Mouse (Mus musculus) mesoderm, embryonic 11.5 days (tissue): Measurements from ENCODE around the gene 1700022I11Rik.

Experiments
- DNase-seq: peaks from one replicate; pipeline ENCODE4 v3.0.0-alpha.2; 2012; ENCODE audit warnings: low read depth, low spot score

1700022I11Rik gene

DNA sequence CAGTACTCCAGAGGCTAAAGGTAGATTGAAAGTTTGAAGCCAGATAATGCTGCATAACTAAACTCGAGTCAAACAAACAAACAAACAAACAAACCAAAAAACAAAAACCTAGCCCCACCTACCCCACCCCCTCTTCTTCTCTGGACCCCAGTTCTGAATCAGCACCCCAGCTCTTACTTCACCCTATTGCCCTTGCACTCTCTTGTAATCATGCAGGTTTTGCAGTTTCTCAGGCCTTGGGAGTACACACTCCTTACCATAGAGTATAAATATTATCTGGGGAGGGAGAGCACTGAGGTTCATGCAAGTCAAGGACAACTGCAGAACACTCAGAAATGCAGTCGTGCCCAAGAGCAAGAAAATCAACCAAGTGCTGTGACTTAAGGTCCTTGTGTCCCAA lies 31.9 kb downstream of the 1700022I11Rik start:
- no peak for DNase-seq

DNA sequence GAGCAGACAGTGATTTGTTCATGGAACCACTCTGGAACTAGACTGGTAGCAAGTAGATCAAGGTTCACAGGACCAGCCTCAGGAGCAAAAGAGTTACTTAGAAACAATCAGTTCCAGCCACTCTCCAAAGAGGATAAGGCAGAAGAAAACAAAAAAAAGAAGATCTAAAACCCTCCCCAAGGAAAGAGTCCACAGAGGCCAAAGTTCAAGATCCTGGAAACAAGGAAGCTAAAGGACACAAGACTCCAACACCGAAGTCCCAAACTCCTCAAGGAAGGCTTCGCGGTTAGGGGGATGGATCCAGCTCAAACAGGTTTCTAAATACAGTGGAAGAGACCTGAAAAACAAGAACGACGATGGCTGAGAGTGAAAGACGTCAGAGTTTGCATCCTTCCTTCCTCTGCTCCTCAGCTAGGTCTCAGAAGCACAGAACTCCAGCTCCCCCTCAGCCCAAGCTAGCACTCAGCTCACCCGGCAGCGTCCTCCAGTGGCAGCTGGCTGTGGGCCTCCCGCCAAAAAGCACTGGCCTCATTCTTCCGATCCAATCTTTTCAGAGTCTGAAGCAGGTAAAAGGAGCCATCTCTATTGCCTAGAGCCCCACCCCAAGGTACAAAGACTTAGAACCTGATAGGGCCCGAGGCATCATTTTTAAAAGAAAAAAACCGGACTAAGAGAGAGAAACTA lies 33.5 kb downstream of the 1700022I11Rik start:
- no peak for DNase-seq

DNA sequence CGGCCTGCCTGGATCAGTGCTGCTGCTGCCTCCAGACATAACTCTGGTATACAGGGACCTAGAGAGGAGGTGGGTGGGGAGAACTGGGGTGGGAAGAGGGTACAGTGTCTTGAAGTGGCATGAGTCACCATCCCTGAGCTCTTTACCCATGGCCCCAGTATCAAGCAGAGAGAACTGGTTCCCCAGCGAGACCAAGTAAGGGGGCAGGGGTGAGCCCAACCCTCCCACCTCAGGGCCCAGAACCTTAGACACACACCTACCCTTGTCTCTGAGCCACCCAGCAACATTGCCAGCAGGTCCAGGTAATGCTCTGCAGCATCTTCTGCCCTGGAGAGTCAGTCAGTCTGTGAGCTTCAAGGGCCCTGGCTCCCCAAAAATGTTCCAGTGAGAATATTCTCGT lies 35.5 kb downstream of the 1700022I11Rik start:
- no peak for DNase-seq

DNA sequence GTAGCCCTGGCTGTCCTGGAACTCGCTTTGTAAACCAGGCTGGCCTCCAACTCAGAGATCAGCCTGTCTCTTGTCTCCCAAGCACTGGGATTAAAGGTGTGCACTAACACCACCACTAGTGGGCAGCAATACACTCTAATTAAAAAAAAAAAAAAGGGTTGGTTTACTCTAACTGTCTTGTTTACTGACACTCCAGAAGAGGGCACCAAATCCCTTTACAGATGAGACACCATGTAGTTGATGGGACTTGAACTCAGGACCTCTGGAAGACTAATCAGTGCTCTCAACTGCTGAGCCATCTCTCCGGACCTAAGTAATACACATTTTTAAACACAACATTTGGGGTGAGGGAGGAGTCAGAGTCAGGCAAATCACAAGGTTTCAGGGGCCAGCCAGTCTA lies 36.4 kb downstream of the 1700022I11Rik start:
- DNase-seq: peak; percentile 56

DNA sequence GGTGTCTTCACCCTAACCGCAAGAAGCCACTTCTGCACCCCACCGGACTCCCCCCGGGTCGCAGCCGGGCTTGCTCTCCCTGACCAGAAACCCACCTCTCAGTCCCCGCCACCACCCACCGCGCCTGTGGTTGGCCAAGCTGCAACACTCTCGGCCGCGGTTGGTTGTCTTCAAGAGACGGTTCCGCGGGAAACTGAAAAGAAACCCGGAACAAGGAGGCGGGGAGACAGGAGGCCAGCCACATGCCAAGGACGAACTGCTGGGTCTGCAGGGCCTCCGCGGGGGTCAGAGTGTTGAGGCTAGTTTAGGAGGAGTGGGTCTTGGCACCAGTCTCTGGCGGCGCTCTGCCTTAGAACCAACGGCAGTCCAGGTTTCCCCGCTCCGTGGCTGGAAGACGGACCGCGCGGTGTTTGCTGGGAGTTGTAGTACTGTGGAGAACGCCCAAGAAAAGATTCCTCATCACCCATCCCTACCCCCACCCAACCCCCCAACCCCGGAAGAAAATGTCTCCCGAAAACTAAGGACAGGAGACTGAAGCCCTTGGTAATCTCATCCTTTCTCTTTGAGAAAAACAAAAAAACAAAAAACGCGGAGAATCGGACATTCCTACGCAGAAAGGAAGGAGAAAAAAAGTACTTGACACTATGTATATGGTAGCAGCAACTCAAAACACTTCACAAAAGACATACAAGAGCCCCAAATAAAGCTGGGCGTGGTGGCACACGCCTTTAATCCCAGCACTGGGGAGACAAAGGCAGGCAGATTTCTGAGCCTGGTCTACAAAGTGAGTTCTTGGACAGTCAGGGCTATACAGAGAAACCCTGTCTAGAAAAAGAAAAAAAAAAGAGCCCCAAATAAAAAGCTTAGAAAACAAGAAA lies 41.0 kb downstream of the 1700022I11Rik start, which contains the start of gene Fancg:
Gene Fancg, minus strand, starts transcription at position 346 of the 878 bp plus-strand sequence.
- peak; percentile 85 for DNase-seq

DNA sequence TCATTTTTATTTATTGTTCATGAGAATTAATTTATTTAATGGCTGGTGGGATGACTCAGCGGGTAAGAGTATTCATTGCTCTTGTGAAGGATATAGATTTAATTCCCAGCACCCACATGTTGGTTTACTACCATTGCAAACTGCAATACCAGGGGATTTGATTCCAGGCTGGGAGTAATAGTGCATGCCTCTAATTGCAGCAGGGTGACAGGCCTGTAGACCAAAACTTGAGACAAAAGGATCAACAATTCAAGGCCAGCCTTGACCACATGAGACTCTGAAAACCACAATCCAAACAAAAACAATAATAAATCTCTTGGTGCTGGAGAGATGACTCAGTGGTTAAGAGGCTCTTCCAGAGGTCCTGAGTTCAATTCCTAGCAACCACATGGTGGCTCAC lies 42.7 kb downstream of the 1700022I11Rik start:
- no peak for DNase-seq

DNA sequence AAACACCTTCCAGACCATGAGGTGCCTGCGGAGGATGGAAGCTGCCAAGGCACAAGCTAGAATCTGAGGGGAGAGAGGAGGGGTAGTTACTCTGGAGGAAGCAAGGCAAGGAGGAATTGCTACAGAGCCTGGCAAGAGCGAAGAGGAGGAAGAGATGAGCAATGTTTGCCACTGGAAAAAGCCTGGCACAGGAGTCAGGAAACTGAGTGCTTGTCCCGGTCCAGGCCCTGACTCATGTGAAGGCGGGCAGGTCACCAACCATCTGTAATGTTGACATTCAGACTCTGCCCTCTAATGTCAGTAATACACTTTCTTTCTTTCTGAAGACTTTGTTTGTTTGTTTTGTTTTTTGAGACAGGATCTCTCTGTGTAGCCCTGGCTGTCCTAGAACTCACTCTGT lies 48.8 kb downstream of the 1700022I11Rik start:
- no peak for DNase-seq

DNA sequence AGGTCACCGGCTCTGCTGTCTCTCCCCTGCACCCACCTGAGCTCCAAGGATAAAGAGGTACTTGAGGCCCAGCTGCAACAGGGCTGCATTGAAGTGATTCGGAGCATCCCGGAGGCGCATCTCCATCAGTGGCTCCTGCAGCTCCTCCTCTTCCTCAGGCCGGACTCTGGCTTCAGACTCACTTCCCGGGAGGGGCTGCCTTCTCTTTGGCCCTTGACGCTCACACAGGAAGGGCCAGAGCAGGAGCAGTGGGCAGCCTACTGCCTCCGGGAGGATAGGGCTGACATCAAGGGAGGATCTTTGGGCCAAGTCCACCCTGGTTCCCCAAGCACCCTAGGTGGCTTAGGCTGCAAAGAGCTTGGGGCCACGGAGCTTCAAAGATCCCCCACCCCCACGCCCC lies 49.8 kb downstream of the 1700022I11Rik start:
- DNase-seq: no peak

DNA sequence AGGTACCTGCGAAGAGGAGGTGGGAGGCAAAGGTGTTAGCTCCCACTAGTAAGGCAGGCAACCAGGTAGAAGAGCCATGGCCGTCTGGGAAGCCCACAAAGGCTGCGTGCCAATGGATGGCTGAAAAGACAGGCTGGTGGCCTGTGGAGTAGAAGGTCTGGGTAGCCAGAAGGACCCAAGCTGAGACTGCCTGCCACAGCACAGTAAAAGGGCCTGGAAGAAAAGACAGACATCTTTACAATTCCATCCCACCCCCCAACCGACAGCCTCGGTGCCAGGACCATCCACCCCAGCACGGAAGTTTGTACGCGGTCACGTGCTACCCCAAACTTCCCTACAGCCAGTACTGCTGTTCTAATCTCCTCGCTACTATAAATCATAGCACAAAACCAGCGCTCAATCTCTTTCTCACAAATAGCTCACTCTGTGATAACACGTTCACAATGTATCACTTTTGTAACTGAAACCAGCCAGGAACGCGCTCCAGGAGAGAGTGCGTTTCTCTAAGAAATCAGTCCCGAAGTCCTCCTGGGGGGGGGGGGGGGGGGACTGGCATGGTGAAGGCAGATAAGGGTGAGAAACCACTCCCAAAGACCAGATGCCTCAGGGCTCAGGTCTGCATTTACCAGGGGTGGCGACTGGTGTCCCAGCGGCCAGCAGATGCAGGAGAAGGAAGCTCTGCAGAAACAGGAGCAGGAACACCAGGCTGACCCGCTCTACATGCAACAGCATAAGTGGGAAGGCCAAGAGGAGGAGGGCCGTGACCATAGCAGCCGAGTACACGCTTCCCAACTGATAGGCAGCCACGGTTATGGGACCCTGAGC lies 50.4 kb downstream of the 1700022I11Rik start:
- DNase-seq: no peak

DNA sequence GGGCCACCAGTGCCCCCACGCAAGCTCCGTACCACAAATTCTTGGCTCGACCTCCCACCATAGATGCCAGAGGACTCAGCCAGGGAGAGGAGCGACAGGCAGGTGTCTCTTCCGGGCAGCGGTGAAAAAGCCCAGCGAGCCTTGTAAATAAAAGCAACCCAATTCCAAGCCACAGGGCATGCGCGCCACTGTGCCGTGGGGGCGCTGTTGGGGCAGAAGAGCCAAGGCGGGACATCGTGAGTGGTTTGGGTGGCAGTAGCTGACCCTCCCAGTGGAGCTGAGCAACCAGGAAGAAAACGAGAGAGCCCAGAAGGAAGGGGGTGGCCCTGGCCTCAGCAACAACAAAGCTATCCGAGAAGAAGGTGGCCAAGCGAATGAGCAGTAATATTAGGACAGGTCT lies 51.5 kb downstream of the 1700022I11Rik start:
- DNase-seq: no peak

DNA sequence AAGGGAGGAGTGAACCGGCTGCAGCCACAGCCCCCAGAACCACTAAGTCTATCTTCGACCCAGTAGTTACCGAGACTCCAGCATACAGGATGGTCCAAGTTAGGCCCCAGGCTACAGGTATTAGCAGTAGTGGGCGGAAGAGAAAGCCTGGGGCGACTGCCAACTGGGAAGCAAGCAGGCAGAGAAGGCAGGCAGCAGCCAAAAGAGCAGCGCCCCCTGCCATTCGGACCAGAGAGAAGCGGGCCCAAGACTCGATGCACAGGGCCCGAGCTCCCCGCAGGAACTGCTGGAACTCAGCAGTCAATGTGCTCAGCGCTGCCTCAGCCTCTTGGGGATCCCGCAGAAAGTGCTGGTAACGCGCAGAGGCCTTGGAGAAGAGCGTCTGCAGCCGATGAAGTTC lies 51.9 kb downstream of the 1700022I11Rik start:
- no peak for DNase-seq

DNA sequence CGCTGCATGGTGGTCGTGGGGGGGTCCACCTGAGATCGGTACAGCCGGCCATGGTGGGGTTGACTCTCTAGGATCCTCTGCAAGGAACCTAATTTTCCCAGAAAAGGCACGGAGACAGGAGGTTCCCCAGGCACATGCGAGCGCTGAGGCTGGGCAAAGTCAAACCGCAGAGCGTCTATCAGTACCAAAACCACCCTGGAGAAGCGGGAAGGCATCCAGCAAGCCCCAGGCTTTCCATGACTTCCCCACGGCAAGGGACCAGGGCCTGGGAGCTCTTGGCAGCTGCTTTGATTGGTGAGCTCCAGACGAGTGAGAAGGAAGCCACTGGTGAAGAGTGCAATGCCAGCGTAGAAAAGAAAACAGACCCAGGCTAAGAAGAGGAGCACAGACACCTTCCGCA lies 55.3 kb downstream of the 1700022I11Rik start:
- no peak for DNase-seq

DNA sequence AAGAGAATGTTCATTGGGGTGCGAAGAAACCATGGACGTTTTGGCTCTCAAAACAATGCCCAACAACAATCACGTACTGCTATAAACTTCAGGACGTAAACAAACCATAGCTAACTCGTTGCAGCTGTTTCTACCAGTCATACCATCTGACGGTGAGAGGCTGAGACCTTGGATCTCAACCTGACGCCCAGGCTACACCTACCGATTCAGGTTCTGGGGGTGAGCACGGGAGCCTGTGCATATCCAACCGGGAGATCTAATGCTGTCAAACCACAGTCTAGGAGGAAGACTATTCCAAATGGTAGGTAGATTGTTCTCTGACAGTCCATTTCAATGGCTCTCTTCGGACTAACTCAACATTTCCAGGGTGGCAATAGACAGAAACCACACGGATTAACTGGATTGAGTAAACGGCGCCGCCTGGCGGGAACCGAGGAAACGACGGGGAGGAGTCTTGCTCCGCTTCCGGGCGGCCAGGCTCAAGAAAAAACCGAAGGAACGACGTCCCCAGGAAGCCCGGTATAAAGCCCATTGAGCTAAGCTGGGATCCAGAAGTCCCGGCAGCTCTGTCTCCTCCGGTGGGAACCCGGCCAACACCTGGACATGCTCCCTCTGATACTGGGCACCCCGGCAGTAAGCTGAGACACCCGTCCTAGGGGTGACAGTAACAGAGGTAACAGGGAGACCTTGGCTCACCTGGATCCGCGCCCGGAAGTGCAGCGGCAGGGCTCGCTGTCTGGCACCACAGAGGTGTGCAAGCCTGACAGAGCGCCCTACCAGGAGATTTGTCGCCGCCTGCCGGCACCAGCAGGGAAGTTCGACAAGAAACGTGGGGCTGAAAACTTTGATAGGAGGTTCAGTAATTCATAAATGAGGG lies 55.9 kb downstream of the 1700022I11Rik start, which contains the start of gene Pigo:
Gene Pigo, minus strand, starts transcription at position 736 of the 877 bp plus-strand sequence.
- DNase-seq: peak; percentile 94

DNA sequence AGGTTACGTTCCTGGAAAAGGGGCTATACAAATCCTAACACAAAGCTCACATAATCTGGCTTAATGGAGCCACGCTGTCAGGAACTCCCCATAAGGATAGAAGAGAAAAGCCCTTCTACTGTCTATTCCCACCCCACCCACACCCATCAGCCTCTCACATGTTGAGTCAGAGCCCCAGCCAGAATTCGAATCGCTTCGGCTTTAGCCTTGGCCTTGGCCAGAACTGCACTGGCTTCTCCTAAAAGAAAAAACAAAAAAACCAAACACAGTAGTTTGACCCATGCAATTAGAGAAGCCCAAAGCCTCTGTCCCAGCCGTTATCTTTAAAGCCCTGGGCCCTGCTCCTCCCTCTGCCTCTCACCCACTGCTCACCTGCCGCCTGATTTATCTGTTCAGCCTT lies 59.7 kb downstream of the 1700022I11Rik start:
- no peak for DNase-seq

DNA sequence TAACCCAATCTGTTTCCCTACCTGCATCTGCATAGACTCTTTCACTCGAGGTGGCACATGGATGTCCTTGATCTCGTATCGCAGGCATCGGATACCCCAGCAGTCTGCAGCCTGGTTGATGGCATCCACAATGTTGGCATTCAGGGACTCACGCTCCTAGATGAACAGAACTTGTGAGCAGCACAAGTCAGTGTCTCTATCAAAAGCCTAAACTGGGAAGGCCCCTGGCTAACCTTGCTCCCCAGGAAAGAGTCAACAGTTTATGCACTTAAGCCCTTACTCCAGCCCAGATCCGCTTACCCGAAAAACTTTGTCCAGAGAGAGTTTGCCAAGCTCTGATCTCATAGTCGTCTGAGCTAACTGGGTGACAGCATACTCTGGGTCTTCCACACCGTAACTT lies 60.3 kb downstream of the 1700022I11Rik start:
- no peak for DNase-seq

DNA sequence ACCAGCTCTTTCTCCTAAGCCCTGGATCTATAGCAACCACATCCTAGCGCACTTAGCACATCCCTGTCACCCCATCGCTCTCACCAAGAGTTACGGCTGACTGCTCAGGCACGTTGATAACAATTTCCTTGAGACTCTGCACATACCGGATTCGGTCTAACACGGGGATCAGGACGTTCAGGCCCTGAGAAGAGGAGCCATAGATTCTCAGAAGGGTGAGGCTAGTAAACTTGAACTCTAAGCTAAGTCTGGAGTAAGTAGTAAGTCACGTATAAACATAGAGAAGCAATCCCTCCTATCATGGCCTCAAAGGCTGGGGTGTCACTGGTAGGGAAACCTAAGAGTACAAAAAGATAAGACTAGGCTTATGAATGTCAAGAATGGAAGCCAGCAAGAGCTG lies 60.9 kb downstream of the 1700022I11Rik start:
- no peak for DNase-seq

DNA sequence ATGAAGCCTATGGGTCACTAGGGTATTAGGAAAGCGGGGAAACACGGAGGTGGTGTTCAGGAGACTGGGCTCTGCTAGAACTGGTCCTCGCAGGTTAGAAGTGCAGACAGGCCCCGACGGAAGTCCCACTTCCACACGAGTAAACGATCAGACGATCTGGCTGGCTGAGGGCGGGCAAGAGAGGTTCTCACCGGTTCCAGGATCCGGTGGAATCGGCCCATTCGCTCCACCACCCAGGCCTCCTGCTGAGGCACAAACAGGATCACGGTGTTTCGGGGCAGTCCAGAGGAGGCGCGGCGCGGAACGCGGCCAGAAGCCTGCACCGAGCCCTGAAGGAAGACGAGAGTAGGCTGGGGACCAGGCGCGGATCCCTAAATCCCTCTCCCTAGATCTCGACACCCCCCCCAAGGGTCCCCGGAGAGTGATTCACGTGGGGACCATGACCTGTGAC lies 61.4 kb downstream of the 1700022I11Rik start:
- peak; percentile 36 for DNase-seq

DNA sequence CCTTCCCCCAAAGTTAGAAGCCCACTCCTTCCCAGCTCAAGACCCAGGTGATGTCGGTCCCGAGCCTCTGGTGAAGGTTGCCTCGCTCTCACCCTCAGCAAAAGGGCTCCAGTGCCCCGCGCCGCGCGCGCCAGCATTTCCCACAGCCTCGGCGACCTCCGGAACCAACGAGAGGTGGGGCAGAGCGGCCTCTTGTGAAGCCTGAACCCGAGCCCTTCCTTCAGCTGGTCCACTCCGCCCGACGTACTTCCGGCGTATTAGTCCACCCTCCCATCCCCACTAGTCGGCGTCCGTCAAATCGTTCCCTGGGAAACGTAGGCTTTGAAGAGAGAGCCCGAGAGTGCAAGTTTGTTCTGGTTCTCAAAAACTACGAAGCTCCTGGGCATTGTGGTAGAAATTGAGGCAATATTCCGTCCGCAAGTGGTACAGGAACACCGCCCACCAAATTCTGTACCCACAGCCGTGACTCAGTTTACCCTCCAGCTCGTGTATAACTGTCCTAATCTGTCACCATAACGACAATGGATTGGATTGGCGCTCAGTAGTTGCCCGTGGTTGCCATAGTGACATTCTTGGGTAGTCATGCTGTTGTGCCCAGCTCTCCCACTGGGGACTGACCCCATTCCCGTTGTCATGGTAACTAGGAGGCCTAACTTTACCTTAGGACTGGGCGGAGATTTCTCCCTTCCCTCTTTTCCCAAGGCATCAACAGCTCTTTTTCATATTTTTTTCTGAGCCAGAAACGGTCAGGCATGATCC lies 62.0 kb downstream of the 1700022I11Rik start, which contains the start of gene Stoml2:
Gene Stoml2, minus strand, starts transcription at position 474 of the 759 bp plus-strand sequence.
- peak; percentile 94 for DNase-seq

DNA sequence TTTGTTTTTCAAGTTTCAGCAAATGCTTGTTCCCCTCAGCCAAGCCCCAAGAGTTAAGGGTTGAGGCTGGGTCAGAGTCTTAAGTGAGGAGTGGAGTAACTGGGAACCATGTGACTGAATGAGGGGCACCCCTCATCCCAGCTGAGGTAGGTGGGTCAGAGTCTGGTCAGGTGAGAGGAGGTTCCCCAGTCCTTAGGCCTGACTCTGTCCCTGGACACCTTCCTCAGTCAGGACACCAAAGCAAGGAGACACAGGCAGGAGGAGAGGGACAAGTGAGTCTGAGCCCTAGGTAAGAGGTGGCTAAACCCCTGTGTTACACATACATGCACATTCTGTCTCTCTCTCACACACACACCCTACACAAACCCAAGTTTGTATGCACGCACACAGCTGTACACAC lies 63.1 kb downstream of the 1700022I11Rik start:
- DNase-seq: no peak
